8 mouse cellular contexts compared by ENCODE assay signal in genomic region chr14:61597968-61598367, GRCm38 (mm10). TPM values are rescaled to one million over a fixed set of nuclear protein-coding genes. Genes with fewer than 3 reads are reported as not detected.
DNase-seq lines count a peak whose midpoint lies in the region; ATAC-seq and TF ChIP-seq lines count a peak whose summit lies in the region.

Trim13 (plus strand) TSS chr14:61598247.

- WGBS in kidney, embryonic 15.5 days, result 60% methylated on average over 5 of the region's 5 CpGs
- 59% methylated on average over 5 of the region's 5 CpGs for WGBS in forebrain, postnatal 0 days
- WGBS in liver, adult 2 months, result 92% methylated on average over 5 of the region's 5 CpGs
- 48% methylated on average over 5 of the region's 5 CpGs for WGBS in stomach, embryonic 16.5 days

- no peak for DNase-seq in kidney, postnatal 14 days
- DNase-seq in ZHBTc4 (ENCODE audit: low read depth, low spot score), result peak; percentile 93
- DNase-seq in forebrain, postnatal 0 days, result no peak
- DNase-seq in liver, adult 2 months (ENCODE audit: extremely low read depth, low read depth, low spot score), result no peak
- DNase-seq in gastrocnemius, adult 18-20 months (ENCODE audit: low spot score), result no peak

- H3K4me1 ChIP-seq in kidney, embryonic 15.5 days, result peaks cover 8% of the 10 kb centered on the region
- H3K4me1 ChIP-seq in forebrain, postnatal 0 days (ENCODE audit: insufficient read depth), result peaks cover 16% of the 10 kb centered on the region; the same call in 1 of the 2 replicates
- no peaks in the 10 kb centered on the region; the same call in 1 of the 2 replicates for H3K4me1 ChIP-seq in liver, adult 2 months (ENCODE audit: control insufficient read depth, insufficient read depth, low read length)
- peaks cover 10% of the 10 kb centered on the region for H3K4me1 ChIP-seq in stomach, embryonic 16.5 days (ENCODE audit: control insufficient read depth, insufficient read depth, low read length)

- H3K4me3 ChIP-seq in kidney, embryonic 15.5 days (replicated peaks), result peak within 1 kb of the TSS; percentile 81
- H3K4me3 ChIP-seq in forebrain, postnatal 0 days (ENCODE audit: low read depth, low read length), result peak within 1 kb of the TSS; percentile 80
- 0 out of 2 replicates have a peak within 1 kb of the TSS, but pooled peaks have one; percentile 90 for H3K4me3 ChIP-seq in liver, adult 2 months (ENCODE audit: insufficient read depth, low read depth, low read length)
- peak within 1 kb of the TSS; percentile 86 for H3K4me3 ChIP-seq in stomach, embryonic 16.5 days (replicated peaks; ENCODE audit: low read length)

- no peaks in the 10 kb centered on the region for H3K9me3 ChIP-seq in kidney, embryonic 15.5 days (replicated peaks)
- no peaks in the 10 kb centered on the region for H3K9me3 ChIP-seq in forebrain, postnatal 0 days (ENCODE audit: low read length)
- no peaks in the 10 kb centered on the region for H3K9me3 ChIP-seq in stomach, embryonic 16.5 days (replicated peaks; ENCODE audit: control insufficient read depth, low read length)

- H3K27me3 ChIP-seq in kidney, embryonic 15.5 days, result no peaks in the 10 kb centered on the region
- no peaks in the 10 kb centered on the region for H3K27me3 ChIP-seq in forebrain, postnatal 0 days (ENCODE audit: insufficient read depth, low read length)
- H3K27me3 ChIP-seq in liver, adult 2 months (ENCODE audit: control insufficient read depth, insufficient read depth, low read length), result no peaks in the 10 kb centered on the region
- no peaks in the 10 kb centered on the region for H3K27me3 ChIP-seq in stomach, embryonic 16.5 days (ENCODE audit: control insufficient read depth, insufficient read depth, low read length)

- TF ChIP-seq CTCF in forebrain, postnatal 0 days (IDR thresholded peaks at IDR 0.05; ENCODE audit: low read depth), result no peak
- no peak for TF ChIP-seq CTCF in liver, adult 2 months (IDR thresholded peaks at IDR 0.05; ENCODE audit: low read depth, low read length)

- TF ChIP-seq POLR2A in liver, adult 2 months (IDR thresholded peaks at IDR 0.05; ENCODE audit: extremely low read depth, insufficient read depth, low read length), result no peak

- H3K36me3 ChIP-seq in kidney, embryonic 15.5 days, result no peaks in the 10 kb centered on the region
- H3K36me3 ChIP-seq in forebrain, postnatal 0 days (ENCODE audit: insufficient read depth), result no peaks in the 10 kb centered on the region
- H3K36me3 ChIP-seq in liver, adult 2 months (ENCODE audit: control insufficient read depth, insufficient read depth, low read length), result peaks cover 2% of the 10 kb centered on the region; the same call in 1 of the 2 replicates
- no peaks in the 10 kb centered on the region for H3K36me3 ChIP-seq in stomach, embryonic 16.5 days (ENCODE audit: control insufficient read depth, insufficient read depth, low read length)

- H3K9ac ChIP-seq in kidney, embryonic 15.5 days, result no peak within 1 kb of the TSS
- H3K9ac ChIP-seq in forebrain, postnatal 0 days, result peak within 1 kb of the TSS; percentile 96; the same call in 1 of the 2 replicates
- no peak within 1 kb of the TSS for H3K9ac ChIP-seq in liver, adult 2 months (ENCODE audit: low read depth, low read length)
- H3K9ac ChIP-seq in stomach, embryonic 16.5 days (ENCODE audit: low read length), result peak within 1 kb of the TSS; percentile 93

- H3K4me2 ChIP-seq in kidney, embryonic 15.5 days, result peak within 1 kb of the TSS; percentile 65
- H3K4me2 ChIP-seq in forebrain, postnatal 0 days (ENCODE audit: low read depth), result peak within 1 kb of the TSS; percentile 58
- peak within 1 kb of the TSS; percentile 51 for H3K4me2 ChIP-seq in stomach, embryonic 16.5 days (ENCODE audit: low read depth, low read length)

- no peak within 1 kb of the TSS for H3K27ac ChIP-seq in kidney, embryonic 15.5 days
- H3K27ac ChIP-seq in forebrain, postnatal 0 days (ENCODE audit: low read depth, low read length), result no peak within 1 kb of the TSS
- H3K27ac ChIP-seq in liver, adult 2 months (replicated peaks; ENCODE audit: insufficient read depth, low read depth, low read length), result no peak within 1 kb of the TSS
- H3K27ac ChIP-seq in stomach, embryonic 16.5 days (ENCODE audit: low read length), result peak within 1 kb of the TSS; percentile 86

- no peaks in the 10 kb centered on the region for H3K79me2 ChIP-seq in liver, adult 2 months (ENCODE audit: control insufficient read depth, insufficient read depth, low read length)

- ATAC-seq in kidney, embryonic 15.5 days (replicated peaks; ENCODE audit: low FRiP score), result no peak
- no peak for ATAC-seq in forebrain, postnatal 0 days
- no peak for ATAC-seq in stomach, embryonic 16.5 days (ENCODE audit: insufficient read depth, low FRiP score)
- ATAC-seq in inflammation-experienced regulatory T-cells, adult 6 months, result no peak

RNA-seq across cellular contexts. Expression of gene Trim13, which starts in this region (rescaled TPM):
- polyA plus RNA-seq in kidney, embryonic 15.5 days (2015; fragmentation: Nextera tagmentation; extraction: Ambion mirVana), result 16.0 and 16.3 TPM in 2 replicates
- total RNA-seq in forebrain, postnatal 0 days (2014; rRNA removed), result 29.0 and 32.4 TPM in 2 replicates
- 44.0 and 46.0 TPM in 2 replicates for polyA plus RNA-seq in forebrain, postnatal 0 days (2015; fragmentation: Nextera tagmentation; extraction: Ambion mirVana)
- total RNA-seq in liver, adult 2 months (2014; rRNA removed), result 1.0 and 1.2 TPM in 2 replicates
- polyA plus RNA-seq in liver, adult 2 months (2012; rRNA removed), result 0.20 and 0.64 TPM in 2 replicates
- polyA plus RNA-seq in stomach, embryonic 16.5 days (2015; fragmentation: Nextera tagmentation; extraction: Ambion mirVana), result 22.6 and 26.3 TPM in 2 replicates
- 1 to 10 TPM; 4.0 to 8.2 (median 8.0) TPM for polyA plus RNA-seq in inflammation-experienced regulatory T-cells, adult 6 months (2017; shearing (Covaris generic))
- total RNA-seq in gastrocnemius, adult 18-20 months (2021), result 1 to 10 TPM; 7.5 to 8.6 TPM

Comparison
In these comparisons a context has a peak if more than half of its experiments do, and no peak if none do; other contexts are left out.
1. H3K9ac ChIP-seq: peak in forebrain, postnatal 0 days (single experiment) and stomach, embryonic 16.5 days (single experiment); none in kidney, embryonic 15.5 days (single experiment) and liver, adult 2 months (single experiment).
2. Peak in every context shown above with its lines, with median percentiles within 50 percentile points of each other: H3K4me2 ChIP-seq and H3K4me3 ChIP-seq.